Comparison of ENCODE assay signal across 16 mouse cellular contexts in the genomic region with DNA sequence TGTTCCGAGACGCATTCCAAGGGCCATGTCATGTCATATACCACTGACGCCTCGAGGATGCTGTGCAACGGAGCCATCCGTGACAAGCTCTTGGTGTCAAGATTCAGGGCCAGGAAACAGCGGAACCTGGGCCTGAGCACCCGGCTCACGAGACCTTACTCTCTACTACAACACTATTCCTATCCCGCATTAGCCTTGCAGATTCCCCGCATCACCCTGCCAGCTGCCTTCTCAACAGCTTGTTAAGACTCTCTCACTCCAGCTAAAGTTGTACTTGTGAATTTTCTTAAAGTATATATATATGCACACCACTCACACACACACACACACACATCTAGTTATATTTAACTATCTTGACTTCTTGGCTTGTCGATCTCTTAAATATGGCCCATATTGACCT.
"Had no signal": no experiment of that assay in that cellular context is flagged by ENCODE, and none has a peak within 500 bp of the region (broad histone marks: within the 10 kb centered on the region; RNA-seq: fewer than 3 reads in every experiment).

No protein-coding gene starts in this region.

- H3K27ac ChIP-seq: layer of hippocampus, adult 2 months; limb, embryonic 13.5 days; liver, embryonic 14.5 days; midbrain, embryonic 15.5 days; neural tube, embryonic 13.5 days; stomach, postnatal 0 days had no signal

- DNase-seq: kidney, adult 18-20 months; kidney, postnatal 10 days; kidney, postnatal 4 days; left cerebral cortex, postnatal 4 days; lung, adult 18-20 months; lung, postnatal 4 days; retina, postnatal 1 day; thymus, postnatal 4 days had no signal

- H3K4me3 ChIP-seq: layer of hippocampus, adult 2 months; limb, embryonic 13.5 days; midbrain, embryonic 10.5 days; midbrain, embryonic 15.5 days; neural tube, embryonic 13.5 days had no signal

- H3K9ac ChIP-seq: limb, embryonic 13.5 days; liver, embryonic 14.5 days; midbrain, embryonic 15.5 days; neural tube, embryonic 13.5 days had no signal

- H3K27me3 ChIP-seq: limb, embryonic 13.5 days; midbrain, embryonic 15.5 days; neural tube, embryonic 13.5 days had no signal

- ATAC-seq: lung, postnatal 0 days; midbrain, embryonic 15.5 days had no signal

- H3K36me3 ChIP-seq: limb, embryonic 13.5 days; midbrain, embryonic 10.5 days; midbrain, embryonic 15.5 days; neural tube, embryonic 13.5 days had no signal

- H3K4me2 ChIP-seq: limb, embryonic 13.5 days; midbrain, embryonic 15.5 days; neural tube, embryonic 13.5 days had no signal

- H3K9me3 ChIP-seq: limb, embryonic 13.5 days; midbrain, embryonic 10.5 days; midbrain, embryonic 15.5 days; neural tube, embryonic 13.5 days had no signal
